Mouse (Mus musculus): ENCODE data around the gene Nav1.

DNA sequence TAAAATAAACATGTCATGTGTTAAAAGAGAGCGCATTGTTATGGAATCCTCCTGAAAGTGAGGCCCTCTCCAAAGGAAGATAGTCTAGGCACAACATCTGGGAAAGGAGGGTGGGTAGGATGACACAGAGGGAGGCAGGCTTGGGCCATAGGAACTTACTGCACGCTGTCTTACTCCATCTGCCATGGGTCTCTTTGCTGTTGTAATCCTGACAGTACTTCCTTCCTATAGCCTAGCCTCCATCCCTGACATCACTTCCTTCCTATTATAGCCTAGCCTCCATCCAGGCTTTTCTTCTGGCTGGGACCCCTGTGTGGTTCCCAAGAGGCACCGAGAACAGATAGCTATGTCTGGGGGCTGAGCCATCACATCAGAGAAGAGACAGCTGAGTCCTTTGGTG lies 10.2 kb upstream of the Nav1 start:
- no peak for TF ChIP-seq POLR2A (IDR thresholded peaks at IDR 0.05; ENCODE audit: low read depth, low read length)
- TF ChIP-seq CTCF (IDR thresholded peaks at IDR 0.05; ENCODE audit: extremely low read depth, insufficient read depth, insufficient read length, insufficient replicate concordance) = no peak
